Mouse (Mus musculus): ENCODE data around the gene Poldip2.

Gene Poldip2

DNA sequence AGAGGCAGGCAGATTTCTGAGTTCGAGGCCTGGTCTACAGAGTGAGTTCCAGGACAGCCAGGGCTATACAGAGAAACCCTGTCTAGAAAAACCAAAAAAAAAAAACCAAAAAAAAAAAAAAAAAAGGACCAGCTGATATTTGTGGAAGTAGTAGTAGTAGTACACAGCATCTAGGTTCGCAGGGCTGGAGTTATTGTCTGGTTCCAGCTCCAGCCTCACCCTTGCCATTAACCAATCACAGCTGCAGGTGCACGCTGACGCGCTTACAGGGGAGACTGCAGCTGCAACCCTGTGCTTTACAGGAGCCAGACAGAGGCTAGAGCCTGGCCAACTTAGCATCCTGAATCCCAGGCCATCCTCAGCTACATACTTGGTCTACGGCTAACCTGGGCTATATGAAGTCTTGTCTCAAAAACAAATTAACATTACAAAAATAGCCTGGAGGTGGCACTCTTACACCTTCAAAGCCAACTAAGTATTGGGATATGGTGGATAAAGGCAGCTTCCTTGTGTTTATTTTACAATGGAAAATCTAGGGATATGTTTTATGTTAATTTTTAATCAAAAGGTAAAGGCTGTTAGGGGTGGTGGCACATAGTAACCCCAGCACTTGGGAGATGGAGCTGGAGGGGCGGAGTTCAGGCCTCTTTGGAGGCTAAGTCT lies 32.6 kb downstream of the Poldip2 start:
- DNase-seq (ENCODE audit: low spot score) = no peak

- DNase-seq (ENCODE audit: low spot score) = no peak
Observed at GRCm38 (mm10) chr11:78545181-78545580, 33.2 kb downstream of the Poldip2 start.

DNA sequence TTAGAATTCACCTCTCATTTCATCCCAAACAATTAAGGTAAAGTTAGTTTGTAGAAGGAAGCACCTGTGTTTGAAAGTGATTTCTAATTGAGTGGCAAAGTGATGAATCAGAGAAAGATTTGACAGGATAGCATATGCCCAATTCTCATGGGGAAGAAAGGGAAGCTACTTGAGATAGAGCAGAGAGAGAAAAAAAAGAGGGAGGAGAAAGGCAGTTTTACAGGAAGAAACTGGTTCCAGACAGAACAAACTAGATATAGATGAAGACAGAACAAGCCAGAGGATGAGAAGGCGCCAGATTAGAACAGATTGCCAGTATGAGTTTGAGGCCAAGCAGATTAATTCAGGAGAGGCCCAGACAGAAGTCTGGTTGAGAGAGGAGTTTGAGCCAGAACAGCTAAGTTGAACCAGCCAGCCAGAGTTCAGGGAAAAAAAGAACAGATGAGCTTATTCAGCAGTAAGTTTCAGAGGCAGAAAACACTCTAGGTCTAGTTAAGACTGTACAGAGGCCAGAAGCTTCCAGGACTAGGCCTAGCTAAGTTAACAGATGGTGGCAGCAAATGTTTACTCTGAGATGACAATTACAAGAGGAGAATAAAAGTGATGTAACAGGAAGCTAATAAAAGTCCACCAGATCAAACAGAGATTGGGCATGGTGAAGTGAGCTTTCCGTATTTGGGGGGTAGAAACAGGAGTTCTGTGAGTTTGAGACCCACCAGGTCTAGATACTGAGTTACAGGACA lies 35.9 kb downstream of the Poldip2 start:
- DNase-seq (ENCODE audit: low spot score) = no peak

GRCm38 (mm10) chr11:78549491-78549987 lies 37.5 kb downstream of the Poldip2 start:
- DNase-seq (ENCODE audit: low spot score) = no peak

GRCm38 (mm10) chr11:78550168-78551058 lies 38.4 kb downstream of the Poldip2 start, which contains the start of gene Tmem97:
Gene Tmem97 (minus strand): TSS chr11:78550777.
- DNase-seq (ENCODE audit: low spot score) = peak; percentile 92

DNA sequence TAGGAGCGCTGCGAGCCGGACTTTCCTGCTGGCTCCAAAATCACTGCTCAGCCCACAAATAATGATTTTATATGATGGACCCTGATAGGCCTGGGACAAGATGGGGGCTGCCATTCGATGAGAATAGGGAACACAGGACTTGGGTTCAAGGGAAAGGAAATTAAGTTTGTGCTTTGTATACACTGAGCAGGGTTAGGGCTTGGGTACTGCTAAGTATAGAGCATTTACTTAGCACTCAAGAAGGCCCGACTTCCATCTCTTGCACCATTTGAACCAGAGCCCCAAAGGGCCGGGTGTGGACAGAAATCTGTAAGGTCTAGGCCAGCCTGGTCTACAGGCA lies 39.0 kb downstream of the Poldip2 start:
- no peak for DNase-seq (ENCODE audit: low spot score)

- DNase-seq (ENCODE audit: low spot score) = no peak
Observed at GRCm38 (mm10) chr11:78555623-78556022, 43.6 kb downstream of the Poldip2 start.

DNA sequence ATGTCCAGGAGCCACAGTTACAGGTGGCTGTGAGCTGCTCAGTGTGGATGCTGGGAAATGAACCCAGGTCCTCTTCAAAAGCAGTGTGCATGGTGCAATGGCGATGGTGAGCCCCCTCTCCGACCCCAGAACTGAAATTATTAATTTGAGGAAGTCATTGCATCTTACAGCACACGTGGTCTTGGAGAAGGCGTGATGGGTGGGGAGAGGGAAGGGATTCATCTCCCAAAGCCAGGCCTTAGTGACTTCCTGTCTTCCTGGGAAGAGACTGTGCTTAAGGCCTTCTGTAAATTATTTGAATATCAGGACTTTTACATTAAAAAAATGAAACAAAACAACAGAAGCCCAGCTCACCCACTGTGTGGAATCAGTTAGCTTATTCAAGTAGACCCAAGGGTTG lies 44.1 kb downstream of the Poldip2 start:
- DNase-seq (ENCODE audit: low spot score) = no peak

DNA sequence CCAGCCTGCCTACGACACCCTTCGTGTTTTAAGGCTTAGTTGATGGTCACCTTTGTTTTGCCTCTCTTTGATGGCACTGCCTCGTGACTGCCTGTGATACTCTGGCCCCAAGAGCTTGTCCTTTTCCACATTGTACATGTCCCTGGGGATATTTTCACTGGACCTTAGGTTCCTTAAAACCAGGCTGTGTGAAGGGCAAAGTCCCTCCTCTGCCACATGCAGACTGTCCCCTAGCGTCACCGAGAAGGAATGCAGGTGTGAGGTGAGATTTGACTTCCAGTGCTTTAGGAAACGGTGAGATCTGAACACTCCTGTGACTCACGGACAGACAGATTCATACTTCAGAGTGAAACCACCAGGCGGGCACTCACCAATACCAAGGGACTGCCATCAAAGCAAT lies 45.2 kb downstream of the Poldip2 start:
- DNase-seq (ENCODE audit: low spot score) = no peak

- DNase-seq (ENCODE audit: low spot score) = peak; percentile 60
Observed at GRCm38 (mm10) chr11:78560447-78560846, 48.5 kb downstream of the Poldip2 start.

GRCm38 (mm10) chr11:78566775-78567174 lies 54.8 kb downstream of the Poldip2 start:
- DNase-seq (ENCODE audit: low spot score) = no peak

DNA sequence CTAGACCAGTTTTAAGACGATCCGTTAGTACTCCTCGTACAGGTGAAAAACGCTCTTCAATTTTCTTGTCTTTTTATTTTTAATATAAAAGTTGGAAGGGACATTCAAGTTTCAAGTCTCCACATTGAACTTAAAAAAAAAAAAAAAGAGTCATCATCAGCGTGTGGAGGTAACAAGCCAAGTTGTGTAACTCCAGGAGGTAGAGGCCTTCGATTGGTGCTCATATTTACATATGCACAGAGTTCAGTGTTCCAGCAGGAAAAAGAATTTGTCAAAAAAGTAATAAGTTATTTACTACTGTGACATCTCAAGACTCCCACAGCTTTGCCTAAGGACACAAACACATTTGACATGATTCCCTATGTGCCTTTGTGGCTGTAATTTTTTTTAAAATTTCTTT lies 55.6 kb downstream of the Poldip2 start:
- DNase-seq (ENCODE audit: low spot score) = no peak

DNA sequence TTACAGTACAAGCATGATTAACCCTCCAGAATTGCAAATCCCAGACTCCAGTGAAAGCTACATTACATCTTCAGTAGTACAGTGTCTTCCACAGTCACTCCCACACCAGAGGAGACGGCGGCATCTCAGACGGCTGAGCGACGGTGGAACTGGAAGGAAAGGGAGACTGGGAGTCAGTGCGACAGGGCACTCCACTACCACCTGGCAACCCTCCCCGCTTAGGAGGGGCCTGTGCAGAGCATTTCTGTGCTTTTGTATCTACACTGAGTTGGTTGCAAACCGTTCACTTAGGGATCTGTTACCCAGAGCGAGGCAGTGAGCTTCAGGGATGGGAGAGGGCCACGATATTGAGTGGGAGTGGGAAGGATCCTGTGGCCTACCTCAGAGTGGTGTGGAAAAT lies 56.8 kb downstream of the Poldip2 start:
- no peak for DNase-seq (ENCODE audit: low spot score)

DNA sequence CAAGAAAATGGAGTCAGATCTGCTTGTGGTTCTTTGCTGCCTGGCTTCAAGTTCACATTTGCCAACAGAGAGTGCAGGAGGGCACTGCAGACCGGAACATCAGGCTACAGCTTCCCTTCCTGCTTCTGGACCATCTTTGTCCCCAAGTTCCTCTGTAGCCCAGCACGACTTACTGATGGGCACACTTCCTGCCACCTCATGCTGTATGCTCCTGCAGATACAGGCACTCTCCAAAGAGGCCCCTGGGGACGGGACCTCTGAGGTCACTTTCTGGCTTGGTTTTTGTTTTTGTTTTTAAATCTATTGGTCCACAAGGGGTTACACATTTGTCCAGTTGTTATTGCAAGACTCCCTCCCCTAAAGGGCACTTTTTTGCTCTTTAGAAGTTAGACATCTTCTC lies 57.8 kb downstream of the Poldip2 start:
- no peak for DNase-seq (ENCODE audit: low spot score)

GRCm38 (mm10) chr11:78571441-78571840 lies 59.4 kb downstream of the Poldip2 start:
- no peak for DNase-seq (ENCODE audit: low spot score)

DNA sequence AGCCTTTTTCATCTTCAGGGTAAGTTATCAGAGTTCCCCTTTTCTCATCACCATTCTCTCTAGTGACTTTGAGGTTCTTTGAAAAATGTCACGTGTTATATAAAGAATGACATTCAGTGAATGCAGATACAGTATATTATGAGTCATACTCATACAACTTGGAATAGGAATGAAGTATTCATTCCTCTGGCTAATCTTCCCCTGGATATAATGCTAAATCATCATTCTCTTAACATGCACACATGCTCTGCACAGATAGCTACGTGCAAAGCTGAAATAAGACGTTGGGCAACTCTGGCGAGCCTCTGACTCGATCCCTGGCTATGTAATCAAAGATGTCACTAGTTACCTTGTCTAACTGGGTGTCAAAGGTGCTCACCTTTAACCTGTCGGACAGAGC lies 59.9 kb downstream of the Poldip2 start:
- DNase-seq (ENCODE audit: low spot score) = no peak
